8 mouse cellular contexts compared by ENCODE assay signal in genomic region chr2:160646845-160647178, GRCm38 (mm10). TPM values are rescaled to one million over a fixed set of nuclear protein-coding genes. Genes with fewer than 3 reads are reported as not detected.
DNase-seq lines count a peak whose midpoint lies in the region; ATAC-seq and TF ChIP-seq lines count a peak whose summit lies in the region.

No protein-coding gene starts in this region.

- peak overlapping the region; percentile 96 for H3K4me3 ChIP-seq in heart, adult 2 months
- peak overlapping the region; percentile 100 for H3K4me3 ChIP-seq in embryonic facial prominence, embryonic 14.5 days (ENCODE audit: low read depth, low read length)
- H3K4me3 ChIP-seq in limb, embryonic 10.5 days, result peak overlapping the region; percentile 99

- peaks cover 9% of the 10 kb centered on the region for H3K4me1 ChIP-seq in heart, adult 2 months (ENCODE audit: control insufficient read depth, insufficient read depth, low read length)
- H3K4me1 ChIP-seq in embryonic facial prominence, embryonic 14.5 days (ENCODE audit: control insufficient read depth, insufficient read depth, low read length), result peaks cover 30% of the 10 kb centered on the region
- H3K4me1 ChIP-seq in limb, embryonic 10.5 days, result peaks cover 23% of the 10 kb centered on the region

- H3K27me3 ChIP-seq in heart, adult 2 months (ENCODE audit: control insufficient read depth, insufficient read depth, low read length), result no peaks in the 10 kb centered on the region
- H3K27me3 ChIP-seq in embryonic facial prominence, embryonic 14.5 days (replicated peaks; ENCODE audit: control insufficient read depth, insufficient read depth, low read length), result no peaks in the 10 kb centered on the region
- no peaks in the 10 kb centered on the region for H3K27me3 ChIP-seq in limb, embryonic 10.5 days (ENCODE audit: low read depth, poor library complexity, severe bottlenecking)

- TF ChIP-seq POLR2A in heart, adult 2 months (IDR thresholded peaks at IDR 0.05; ENCODE audit: insufficient read depth, low read depth, low read length), result no peak

- ATAC-seq in embryonic facial prominence, embryonic 14.5 days (ENCODE audit: low read depth), result no peak

- peak overlapping the region; percentile 61 for H3K4me2 ChIP-seq in embryonic facial prominence, embryonic 14.5 days (ENCODE audit: low read depth, low read length)

- H3K9me3 ChIP-seq in embryonic facial prominence, embryonic 14.5 days (ENCODE audit: control insufficient read depth, low read length), result no peaks in the 10 kb centered on the region
- no peaks in the 10 kb centered on the region for H3K9me3 ChIP-seq in limb, embryonic 10.5 days (replicated peaks)

- peak overlapping the region; percentile 99 for H3K27ac ChIP-seq in heart, adult 2 months
- H3K27ac ChIP-seq in embryonic facial prominence, embryonic 14.5 days (replicated peaks; ENCODE audit: low read depth, low read length), result peak overlapping the region; percentile 99
- peak overlapping the region; percentile 100 for H3K27ac ChIP-seq in limb, embryonic 10.5 days

- TF ChIP-seq CTCF in heart, adult 2 months (IDR thresholded peaks at IDR 0.05), result no peak

- intact Hi-C loops in heart, adult 2 months (cut with DNase I), result loop anchor here (1.0 to 5.0 kb wide), 3 partner anchors 25 to 55 kb away; no protein-coding TSS in a partner anchor
- intact Hi-C loops in heart, postnatal 25 days (cut with DNase I), result loop anchor here (5.0 kb wide), 2 partner anchors 35 to 45 kb away; no protein-coding TSS in a partner anchor
- intact Hi-C loops in left cerebral cortex, postnatal 36 days (cut with DNase I), result loop anchor here (5.0 kb wide), 1 partner anchor 70 kb away; no protein-coding TSS in a partner anchor

- H3K9ac ChIP-seq in heart, adult 2 months (ENCODE audit: low read depth, low read length), result peak overlapping the region; percentile 97
- peak overlapping the region; percentile 99 for H3K9ac ChIP-seq in embryonic facial prominence, embryonic 14.5 days (ENCODE audit: low read depth, low read length)

- H3K79me2 ChIP-seq in heart, adult 2 months (replicated peaks; ENCODE audit: control insufficient read depth, insufficient read depth, low read length), result peaks cover 2% of the 10 kb centered on the region

- peaks cover 25% of the 10 kb centered on the region for H3K36me3 ChIP-seq in heart, adult 2 months (ENCODE audit: control insufficient read depth, insufficient read depth, low read length)
- H3K36me3 ChIP-seq in embryonic facial prominence, embryonic 14.5 days (ENCODE audit: control insufficient read depth, insufficient read depth, low read length), result no peaks in the 10 kb centered on the region
- H3K36me3 ChIP-seq in limb, embryonic 10.5 days, result peaks cover 18% of the 10 kb centered on the region

- DNase-seq in heart, adult 2 months, result no peak
- DNase-seq in heart, postnatal 25 days (ENCODE audit: low spot score), result no peak
- DNase-seq in A20 (ENCODE audit: low read depth, low spot score), result peak; percentile 72
- peak; percentile 59 for DNase-seq in embryonic facial prominence, embryonic 14.5 days (ENCODE audit: low spot score)
- no peak for DNase-seq in limb, embryonic 10.5 days (ENCODE audit: low spot score)
- peak; percentile 9 for DNase-seq in retina, adult 2 months (ENCODE audit: low read depth, low spot score)
- no peak for DNase-seq in testis, postnatal 10 days (ENCODE audit: low spot score)
- DNase-seq in left cerebral cortex, postnatal 36 days (ENCODE audit: low spot score in 2 of 2), result no peak

- 1% methylated on average over 17 of the region's 17 CpGs for WGBS in heart, adult 2 months
- 0% methylated on average over 15 of the region's 17 CpGs for WGBS in embryonic facial prominence, embryonic 14.5 days
- under 1% methylated on average over 17 of the region's 17 CpGs for WGBS in limb, embryonic 10.5 days

- no peak for TF ChIP-seq EP300 in heart, adult 2 months (IDR thresholded peaks at IDR 0.05; ENCODE audit: insufficient read depth, low read depth, low read length)

RNA-seq across cellular contexts. Expression of gene Top1, which starts 1.1 kb away (rescaled TPM):
- 10 to 100 TPM; 44.1 to 46.8 TPM for total RNA-seq in heart, adult 2 months (2021)
- 5.6 and 6.9 TPM in 2 replicates for polyA plus RNA-seq in heart, adult 2 months (2012; rRNA removed)
- 10 to 100 TPM; 48.8 to 50.8 TPM for total RNA-seq in heart, postnatal 25 days (2021)
- polyA plus RNA-seq in embryonic facial prominence, embryonic 14.5 days (2014; fragmentation: Nextera tagmentation; extraction: Ambion mirVana), result 63.6 and 64.0 TPM in 2 replicates
- 96.6 and 107 TPM in 2 replicates for polyA plus RNA-seq in limb, embryonic 10.5 days (2016; fragmentation: Nextera tagmentation; extraction: Ambion mirVana)
- total RNA-seq in left cerebral cortex, postnatal 36 days (2021), result 10 to 100 TPM; 66.5 to 87.4 TPM

Comparison
In these comparisons a context has a peak if more than half of its experiments do, and no peak if none do; other contexts are left out.
1. DNase-seq: peak in A20 (single experiment), embryonic facial prominence, embryonic 14.5 days (single experiment) and retina, adult 2 months (single experiment); none in heart, adult 2 months (0 of 2), heart, postnatal 25 days (single experiment), limb, embryonic 10.5 days (single experiment), testis, postnatal 10 days (single experiment) and left cerebral cortex, postnatal 36 days (0 of 2).
2. Peak in every context shown above with its lines, with median percentiles within 50 percentile points of each other: H3K27ac ChIP-seq and H3K4me3 ChIP-seq.